ENCODE assay signal across 26 mouse cellular contexts in genomic region chr1:88749106-88749505, GRCm38 (mm10). TPM values are rescaled to one million over a fixed set of nuclear protein-coding genes. Genes with fewer than 3 reads are reported as not detected.
DNase-seq lines count a peak whose midpoint lies in the region; ATAC-seq and TF ChIP-seq lines count a peak whose summit lies in the region.
"Had no signal": no experiment of that assay in that cellular context is flagged by ENCODE, and none has a peak within 500 bp of the region (broad histone marks: within the 10 kb centered on the region; RNA-seq: fewer than 3 reads in every experiment).

No protein-coding gene starts in this region.

- ATAC-seq in hindbrain, embryonic 11.5 days (ENCODE audit: low FRiP score), result no peak
- ATAC-seq: forebrain, embryonic 15.5 days; hindbrain, embryonic 16.5 days had no signal

- DNase-seq in liver, adult 2 months (ENCODE audit: extremely low read depth, low read depth, low spot score), result peak; percentile 72
- DNase-seq in liver (no peak), ES-E14 (ENCODE audit: low read depth, low spot score) (no peak)
- DNase-seq in lung, postnatal 36 days, result peak; percentile 17
- DNase-seq in lung, postnatal 4 days, result no peak
- no peak for DNase-seq in hindbrain, embryonic 11.5 days (ENCODE audit: low spot score)
- DNase-seq in cerebellum, postnatal 14 days, result no peak
- DNase-seq: adrenal gland, adult 2 months; adrenal gland, postnatal 14 days; B cell, adult 2 months; cerebellum, adult 11 months; cerebellum, adult 2 months; cerebellum, adult 9-11 months; cerebellum, postnatal 36 days; embryo, embryonic 11 days; gastrocnemius, postnatal 25 days; heart, adult 2 months had no signal

- H3K27me3 ChIP-seq in liver, adult 2 months (ENCODE audit: control insufficient read depth, insufficient read depth, low read length), result no peaks in the 10 kb centered on the region
- H3K27me3 ChIP-seq in hindbrain, embryonic 11.5 days (ENCODE audit: control insufficient read depth, insufficient read depth, low read length), result no peaks in the 10 kb centered on the region
- H3K27me3 ChIP-seq: CH12.LX; embryonic facial prominence, embryonic 13.5 days; forebrain, embryonic 15.5 days; hindbrain, embryonic 13.5 days had no signal

- 44% methylated on average over 8 of the region's 8 CpGs for WGBS in liver, adult 2 months
- WGBS in hindbrain, embryonic 11.5 days, result 79% methylated on average over 8 of the region's 8 CpGs

- no peak overlapping the region for H3K4me2 ChIP-seq in hindbrain, embryonic 11.5 days (replicated peaks; ENCODE audit: low read depth, low read length)
- H3K4me2 ChIP-seq: embryonic facial prominence, embryonic 13.5 days; forebrain, embryonic 12.5 days; forebrain, embryonic 15.5 days; heart, embryonic 11.5 days; hindbrain, embryonic 13.5 days had no signal

- H3K4me3 ChIP-seq in liver, adult 2 months (ENCODE audit: insufficient read depth, low read depth, low read length), result no peak overlapping the region
- H3K4me3 ChIP-seq in ES-E14 (ENCODE audit: insufficient read depth in 1 of 2, low read depth in 1 of 2, low read length in 2 of 2, poor library complexity in 1 of 2, severe bottlenecking in 1 of 2), result no peak overlapping the region
- no peak overlapping the region for H3K4me3 ChIP-seq in hindbrain, embryonic 11.5 days (ENCODE audit: low read depth, low read length)
- H3K4me3 ChIP-seq: embryonic facial prominence, embryonic 10.5 days; embryonic facial prominence, embryonic 13.5 days; erythroblast, embryonic 14.5 days; forebrain, embryonic 12.5 days; forebrain, embryonic 15.5 days; heart, adult 2 months; hindbrain, embryonic 13.5 days had no signal

- H3K4me1 ChIP-seq in liver, adult 2 months (ENCODE audit: control insufficient read depth, insufficient read depth, low read length), result no peaks in the 10 kb centered on the region
- H3K4me1 ChIP-seq in ES-E14 (ENCODE audit: control insufficient read depth in 2 of 2, insufficient read depth in 2 of 2, low read length in 2 of 2, poor library complexity in 1 of 2), result peaks cover 0 to 5% of the 10 kb centered on the region in 2 experiments; a peak in 2 of 4 replicates
- H3K4me1 ChIP-seq in hindbrain, embryonic 11.5 days (replicated peaks; ENCODE audit: control insufficient read depth, insufficient read depth, low read length), result peaks cover 2% of the 10 kb centered on the region; the same call in 1 of the 2 replicates

- H3K9ac ChIP-seq in liver, adult 2 months (ENCODE audit: low read depth, low read length), result no peak overlapping the region
- H3K9ac ChIP-seq in ES-E14 (ENCODE audit: insufficient read depth, low read depth, low read length, poor library complexity, severe bottlenecking), result no peak overlapping the region
- H3K9ac ChIP-seq in hindbrain, embryonic 11.5 days (ENCODE audit: low read depth, low read length), result no peak overlapping the region
- H3K9ac ChIP-seq: embryonic facial prominence, embryonic 13.5 days; forebrain, embryonic 12.5 days; forebrain, embryonic 15.5 days; hindbrain, embryonic 13.5 days had no signal

- no peaks in the 10 kb centered on the region for H3K36me3 ChIP-seq in liver, adult 2 months (ENCODE audit: control insufficient read depth, insufficient read depth, low read length)
- H3K36me3 ChIP-seq in ES-E14 (ENCODE audit: control insufficient read depth, insufficient read depth, low read length, poor library complexity, severe bottlenecking), result no peaks in the 10 kb centered on the region
- no peaks in the 10 kb centered on the region for H3K36me3 ChIP-seq in hindbrain, embryonic 11.5 days (ENCODE audit: control insufficient read depth, insufficient read depth, low read length)
- H3K36me3 ChIP-seq: embryonic facial prominence, embryonic 10.5 days; embryonic facial prominence, embryonic 13.5 days; forebrain, embryonic 12.5 days; forebrain, embryonic 15.5 days; hindbrain, embryonic 13.5 days had no signal

- no peak for TF ChIP-seq CTCF in liver, adult 2 months (IDR thresholded peaks at IDR 0.05; ENCODE audit: low read depth, low read length)

- H3K79me2 ChIP-seq in liver, adult 2 months (ENCODE audit: control insufficient read depth, insufficient read depth, low read length), result no peaks in the 10 kb centered on the region

- no peak overlapping the region for H3K27ac ChIP-seq in liver, adult 2 months (replicated peaks; ENCODE audit: insufficient read depth, low read depth, low read length)
- no peak overlapping the region for H3K27ac ChIP-seq in ES-E14 (ENCODE audit: insufficient read depth, low read depth, low read length, poor library complexity, severe bottlenecking)
- no peak overlapping the region for H3K27ac ChIP-seq in hindbrain, embryonic 11.5 days (ENCODE audit: low read depth, low read length)
- H3K27ac ChIP-seq: embryonic facial prominence, embryonic 10.5 days; embryonic facial prominence, embryonic 13.5 days; forebrain, embryonic 12.5 days; forebrain, embryonic 15.5 days; heart, adult 2 months; hindbrain, embryonic 13.5 days had no signal

- H3K9me3 ChIP-seq in ES-E14 (ENCODE audit: control insufficient read depth, insufficient read depth, low read depth, low read length), result no peaks in the 10 kb centered on the region
- H3K9me3 ChIP-seq in hindbrain, embryonic 11.5 days (ENCODE audit: control insufficient read depth, low read length), result no peaks in the 10 kb centered on the region
- H3K9me3 ChIP-seq: embryonic facial prominence, embryonic 10.5 days; embryonic facial prominence, embryonic 13.5 days; forebrain, embryonic 12.5 days; forebrain, embryonic 15.5 days; hindbrain, embryonic 13.5 days had no signal

- no peak for TF ChIP-seq POLR2A in liver, adult 2 months (IDR thresholded peaks at IDR 0.05; ENCODE audit: extremely low read depth, insufficient read depth, low read length)

- in situ Hi-C loops in ES-E14 (cut with MboI; ENCODE audit: low sequenced_read_pairs in 2 of 2, unreplicated experiment in 2 of 2), result loop anchor here in 1 of 2 experiments (10.0 kb wide), 1 partner anchor 446 kb away; no protein-coding TSS in a partner anchor

TF ChIP-seq in ES-E14, 5 proteins besides CTCF, POLR2A, EP300 and RAD21:
- TF ChIP-seq CHD2 (IDR thresholded peaks at IDR 0.05; ENCODE audit: low read depth, low read length) (no peak), ZNF384 (IDR thresholded peaks at IDR 0.05; ENCODE audit: low read depth, low read length) (0 out of 2 replicates have a peak, but pooled peaks have one; percentile 33)

RNA-seq across cellular contexts. Expression of gene Arl4c, which starts 47.1 kb away (rescaled TPM):
- 1.4 TPM in 2 replicates for total RNA-seq in liver, adult 2 months (2014; rRNA removed)
- 0.71 and 0.86 TPM in 2 replicates for polyA plus RNA-seq in liver, adult 2 months (2012; rRNA removed)
- 21.1 and 37.7 TPM in 2 replicates for total RNA-seq in ES-E14 (2012; rRNA removed)
- polyA plus RNA-seq in hindbrain, embryonic 11.5 days (2014; fragmentation: Nextera tagmentation; extraction: Ambion mirVana), result 10.4 and 10.9 TPM in 2 replicates

Comparison
In these comparisons a context has a peak if more than half of its experiments do, and no peak if none do; other contexts are left out.
1. DNase-seq: peak in liver, adult 2 months (single experiment) and lung, postnatal 36 days (single experiment); none in liver (single experiment), lung, postnatal 4 days (0 of 2), ES-E14 (single experiment), hindbrain, embryonic 11.5 days (single experiment) and cerebellum, postnatal 14 days (0 of 2).